Mouse (Mus musculus) liver, embryonic 12.5 days (tissue): Measurements from ENCODE around the gene Mipep. TPM values are rescaled to one million over a fixed set of nuclear protein-coding genes. Genes with fewer than 3 reads are reported as not detected.

Source experiments
- ATAC-seq: fragments of 200-750 bp; cut with Nextera tagmentation; 2 replicates; pipeline ENCODE4 v1.8.0; 2017; ENCODE audit warnings: moderate number of reproducible peaks, mild to moderate bottlenecking, moderate library complexity
- H3K27ac ChIP-seq: fragments of 300-500 bp; sonication (generic); 2 replicates; pipeline ENCODE4 v1.5.1; 2016; ENCODE audit warnings: mild to moderate bottlenecking
- H3K27me3 ChIP-seq: fragments of 300-500 bp; sonication (generic); replicated peaks from 2 replicates; pipeline ENCODE4 v1.6.1; 2016; ENCODE audit warnings: mild to moderate bottlenecking, moderate library complexity
- H3K36me3 ChIP-seq: fragments of 300-500 bp; sonication (generic); 2 replicates; pipeline ENCODE4 v1.6.1; 2016; ENCODE audit warnings: mild to moderate bottlenecking, moderate library complexity
- H3K4me1 ChIP-seq: fragments of 300-500 bp; sonication (generic); 2 replicates; pipeline ENCODE4 v1.6.1; 2016
- H3K4me2 ChIP-seq: fragments of 300-500 bp; sonication (generic); 2 replicates; pipeline ENCODE4 v1.6.1; 2016; ENCODE audit warnings: mild to moderate bottlenecking, moderate library complexity
- H3K4me3 ChIP-seq: fragments of 300-500 bp; sonication (generic); 2 replicates; pipeline ENCODE4 v1.5.1; 2016; ENCODE audit warnings: mild to moderate bottlenecking, moderate library complexity
- H3K9ac ChIP-seq: fragments of 300-500 bp; sonication (generic); 2 replicates; pipeline ENCODE4 v1.6.1; 2016; ENCODE audit warnings: mild to moderate bottlenecking, moderate library complexity
- H3K9me3 ChIP-seq: fragments of 300-500 bp; sonication (generic); replicated peaks from 2 replicates; pipeline ENCODE4 v1.6.1; 2016; ENCODE audit warnings: mild to moderate bottlenecking, moderate library complexity
- WGBS: fragments of 180-500 bp; shearing (Covaris S2); methylation state at CpG from one replicate; pipeline ENCODE4 v1.1.7; 2016; ENCODE audit not compliant: insufficient replicate concordance; 5-methylcytosine and 5-hydroxymethylcytosine counted together
- polyA plus RNA-seq: library from polyadenylated mRNA; unstranded; fragments of >200 nt; fragmentation: Nextera tagmentation; extraction: Ambion mirVana; gene quantifications from 2 replicates; pipeline ENCODE4 v1.2.1, GENCODE M21; 2016

The Mipep gene
- polyA plus RNA-seq, 1 experiment from 2014 or later: 19.9 TPM

DNA sequence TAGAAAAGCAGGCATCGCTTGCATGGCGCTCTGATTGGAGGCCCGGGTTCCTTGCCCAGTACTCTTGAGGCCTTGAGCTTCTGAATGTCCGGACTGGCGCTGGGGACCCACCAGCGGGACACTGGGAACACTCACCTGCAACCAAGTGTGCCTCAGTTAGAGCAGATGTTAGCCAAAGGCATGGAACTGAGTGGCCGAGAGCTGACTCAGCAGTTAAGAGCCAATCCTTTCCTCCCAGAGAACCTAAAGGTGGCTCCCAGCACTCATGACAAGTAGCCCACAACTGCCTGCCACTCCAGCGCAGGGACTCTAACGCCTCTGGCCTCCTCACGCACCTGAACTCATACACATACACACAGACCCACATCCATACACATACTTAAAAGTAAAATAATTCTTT lies 109.5 kb downstream of the Mipep start:
- Histone ChIP-seq H3K4me2 (no peak overlapping the region), H3K27ac (no peak overlapping the region), H3K9ac (no peak overlapping the region), H3K27me3 (no peaks in the 10 kb centered on the region), H3K4me1 (no peaks in the 10 kb centered on the region), H3K4me3 (no peak overlapping the region), H3K36me3 (no peaks in the 10 kb centered on the region), H3K9me3 (no peaks in the 10 kb centered on the region)
- no peak for ATAC-seq
- 85% methylated on average over 10 of the region's 10 CpGs for WGBS

GRCm38 (mm10) chr14:60895172-60896000 lies 111.0 kb downstream of the Mipep start:
- Histone ChIP-seq H3K4me2 (no peak overlapping the region), H3K4me1 (no peaks in the 10 kb centered on the region), H3K4me3 (no peak overlapping the region), H3K9me3 (no peaks in the 10 kb centered on the region), H3K9ac (no peak overlapping the region), H3K27me3 (no peaks in the 10 kb centered on the region), H3K36me3 (no peaks in the 10 kb centered on the region), H3K27ac (no peak overlapping the region)
- no peak for ATAC-seq
- WGBS: 74% methylated on average over 19 of the region's 19 CpGs

GRCm38 (mm10) chr14:60898086-60898667 lies 113.8 kb downstream of the Mipep start:
- no peak for ATAC-seq
- H3K9me3 ChIP-seq: no peaks in the 10 kb centered on the region
- no peaks in the 10 kb centered on the region for H3K27me3 ChIP-seq
- no peak overlapping the region for H3K9ac ChIP-seq
- no peak overlapping the region for H3K4me2 ChIP-seq
- no peaks in the 10 kb centered on the region for H3K4me1 ChIP-seq
- H3K4me3 ChIP-seq: no peak overlapping the region
- H3K36me3 ChIP-seq: no peaks in the 10 kb centered on the region
- H3K27ac ChIP-seq: no peak overlapping the region
- WGBS: 84% methylated on average over 5 of the region's 5 CpGs

- ATAC-seq: no peak
- no peaks in the 10 kb centered on the region for H3K27me3 ChIP-seq
- no peak overlapping the region for H3K9ac ChIP-seq
- H3K4me2 ChIP-seq: no peak overlapping the region
- 67% methylated on average over 4 of the region's 4 CpGs for WGBS
- H3K4me3 ChIP-seq: no peak overlapping the region
- H3K4me1 ChIP-seq: no peaks in the 10 kb centered on the region
- H3K36me3 ChIP-seq: 0 out of 2 replicates have a peak, but pooled peaks cover 6% of the 10 kb centered on the region
- H3K27ac ChIP-seq: no peak overlapping the region
- no peaks in the 10 kb centered on the region for H3K9me3 ChIP-seq
Measured at GRCm38 (mm10) chr14:60904501-60904900, 120.1 kb downstream of the Mipep start.

GRCm38 (mm10) chr14:60906421-60907374 lies 122.3 kb downstream of the Mipep start:
- WGBS: 76% methylated on average over 10 of the region's 10 CpGs
- no peak overlapping the region for H3K4me2 ChIP-seq

DNA sequence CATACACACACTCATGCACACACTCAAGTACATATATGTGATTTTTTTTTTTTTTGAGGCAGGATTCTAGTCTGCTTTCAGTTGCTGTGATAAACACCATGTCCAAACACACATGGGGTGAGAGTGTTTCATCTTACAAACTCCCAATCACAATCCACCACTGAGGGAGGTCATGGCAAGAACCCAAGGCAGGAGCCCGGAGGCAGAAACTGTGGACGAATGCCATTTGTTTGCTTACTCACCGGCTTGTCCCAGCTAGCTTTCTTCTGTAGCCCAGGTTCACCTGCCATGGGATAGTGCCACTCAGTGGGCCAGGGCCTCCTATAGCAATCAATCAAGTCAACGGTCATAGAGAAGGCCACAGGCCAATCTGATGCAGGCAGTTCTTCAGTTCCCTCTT lies 125.0 kb downstream of the Mipep start:
- 0 out of 2 replicates have a peak, but pooled peaks cover 2% of the 10 kb centered on the region for H3K36me3 ChIP-seq
- H3K4me2 ChIP-seq: no peak overlapping the region
- H3K27me3 ChIP-seq: no peaks in the 10 kb centered on the region
- no peaks in the 10 kb centered on the region for H3K9me3 ChIP-seq
- no peaks in the 10 kb centered on the region for H3K4me1 ChIP-seq
- no peak overlapping the region for H3K27ac ChIP-seq
- no peak overlapping the region for H3K4me3 ChIP-seq
- H3K9ac ChIP-seq: no peak overlapping the region
- 76% methylated on average over 4 of the region's 4 CpGs for WGBS
- no peak for ATAC-seq

More at GRCm38 (mm10) chr14:60906421-60907374, 122.3 kb downstream of the Mipep start:
- Histone ChIP-seq H3K27me3 (no peaks in the 10 kb centered on the region), H3K36me3 (0 out of 2 replicates have a peak, but pooled peaks cover 6% of the 10 kb centered on the region), H3K9ac (no peak overlapping the region), H3K9me3 (no peaks in the 10 kb centered on the region), H3K4me1 (no peaks in the 10 kb centered on the region), H3K4me3 (no peak overlapping the region), H3K27ac (no peak overlapping the region)
- ATAC-seq: no peak

DNA sequence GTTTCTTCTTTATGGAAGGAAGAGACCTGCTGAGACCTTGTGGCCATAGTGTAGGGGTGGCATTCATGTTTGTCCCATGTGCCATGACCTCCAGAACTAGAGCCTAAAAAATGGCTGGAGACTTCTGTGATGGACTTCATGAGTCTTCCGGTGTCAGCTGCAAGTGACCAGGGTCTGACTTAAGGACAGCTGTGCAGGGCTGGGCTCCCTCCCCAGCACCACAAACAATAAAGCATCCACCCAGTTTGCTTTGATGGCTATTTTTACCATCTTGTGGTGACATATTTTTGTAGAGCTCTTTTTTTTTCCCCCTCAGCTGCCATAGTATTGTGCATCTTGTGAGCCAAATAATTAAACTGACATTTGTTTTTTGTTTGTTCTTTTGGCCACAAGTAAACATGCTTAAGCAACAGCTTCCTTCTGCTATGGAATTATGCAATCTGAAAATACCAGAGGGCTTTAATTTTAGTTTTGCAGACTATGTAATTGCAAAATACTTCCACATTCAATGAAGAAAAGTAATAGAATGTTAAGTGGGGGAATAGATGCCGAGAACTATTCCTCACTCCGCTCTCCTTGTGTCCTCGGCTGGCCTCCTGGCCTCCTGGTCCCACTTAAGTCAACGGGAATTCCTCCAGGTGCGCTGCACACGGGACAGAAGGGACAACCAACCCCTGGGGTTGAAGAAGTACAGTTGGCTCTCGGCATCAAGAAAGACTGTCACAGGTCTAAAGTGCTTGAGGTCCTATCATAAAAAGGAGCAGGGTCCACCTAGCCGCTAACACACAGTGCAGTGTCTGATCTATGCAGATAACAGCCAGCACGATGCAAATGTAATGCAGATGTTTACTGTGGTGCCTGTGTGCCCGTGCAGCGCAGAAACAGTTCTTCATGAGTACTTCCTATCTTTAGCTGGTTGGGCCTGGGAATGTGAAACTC lies 126.4 kb downstream of the Mipep start:
- WGBS: 74% methylated on average over 12 of the region's 12 CpGs
- H3K9ac ChIP-seq: no peak overlapping the region
- no peak overlapping the region for H3K4me3 ChIP-seq
- ATAC-seq: no peak
- H3K4me1 ChIP-seq: no peaks in the 10 kb centered on the region
- H3K27ac ChIP-seq: no peak overlapping the region
- H3K9me3 ChIP-seq: no peaks in the 10 kb centered on the region
- no peak overlapping the region for H3K4me2 ChIP-seq
- H3K27me3 ChIP-seq: no peaks in the 10 kb centered on the region
- no peaks in the 10 kb centered on the region for H3K36me3 ChIP-seq

GRCm38 (mm10) chr14:60912981-60913468 lies 128.7 kb downstream of the Mipep start:
- no peak overlapping the region for H3K9ac ChIP-seq
- H3K4me3 ChIP-seq: no peak overlapping the region
- no peaks in the 10 kb centered on the region for H3K9me3 ChIP-seq
- 51% methylated on average over 8 of the region's 8 CpGs for WGBS
- H3K4me1 ChIP-seq: no peaks in the 10 kb centered on the region
- no peaks in the 10 kb centered on the region for H3K27me3 ChIP-seq
- H3K27ac ChIP-seq: no peak overlapping the region
- ATAC-seq: no peak
- H3K36me3 ChIP-seq: no peaks in the 10 kb centered on the region
- no peak overlapping the region for H3K4me2 ChIP-seq

- Histone ChIP-seq H3K36me3 (no peaks in the 10 kb centered on the region), H3K9me3 (no peaks in the 10 kb centered on the region), H3K27ac (no peak overlapping the region), H3K4me2 (no peak overlapping the region), H3K27me3 (no peaks in the 10 kb centered on the region), H3K9ac (no peak overlapping the region), H3K4me3 (no peak overlapping the region), H3K4me1 (no peaks in the 10 kb centered on the region)
- no peak for ATAC-seq
- WGBS: 44% methylated on average over 4 of the region's 4 CpGs
Measured at GRCm38 (mm10) chr14:60916661-60917060, 132.3 kb downstream of the Mipep start.

DNA sequence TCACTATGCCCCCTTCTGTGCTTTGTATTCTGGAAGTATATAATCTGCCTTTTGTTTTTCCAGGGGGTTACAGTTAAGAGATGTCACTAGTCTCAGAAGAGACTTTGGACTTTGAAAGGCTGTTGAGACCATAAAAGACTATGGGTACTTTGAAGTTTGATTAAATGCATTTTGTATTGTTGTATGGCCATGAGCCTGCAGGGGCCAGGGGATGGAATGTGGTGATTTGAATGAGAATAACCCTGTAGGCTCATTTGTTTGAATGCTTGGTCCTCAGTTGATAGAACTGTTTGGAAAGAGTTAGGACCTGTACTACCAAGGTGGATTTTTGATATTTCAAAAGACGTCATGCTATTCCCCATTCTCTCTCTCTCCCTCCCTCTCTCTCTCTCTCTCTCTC lies 141.6 kb downstream of the Mipep start:
- Histone ChIP-seq H3K4me2 (no peak overlapping the region), H3K4me1 (no peaks in the 10 kb centered on the region), H3K9me3 (no peaks in the 10 kb centered on the region), H3K36me3 (no peaks in the 10 kb centered on the region), H3K9ac (no peak overlapping the region), H3K27ac (no peak overlapping the region), H3K27me3 (no peaks in the 10 kb centered on the region), H3K4me3 (no peak overlapping the region)
- ATAC-seq: no peak
- WGBS: 63% methylated on average over 1 of the region's 1 CpGs

DNA sequence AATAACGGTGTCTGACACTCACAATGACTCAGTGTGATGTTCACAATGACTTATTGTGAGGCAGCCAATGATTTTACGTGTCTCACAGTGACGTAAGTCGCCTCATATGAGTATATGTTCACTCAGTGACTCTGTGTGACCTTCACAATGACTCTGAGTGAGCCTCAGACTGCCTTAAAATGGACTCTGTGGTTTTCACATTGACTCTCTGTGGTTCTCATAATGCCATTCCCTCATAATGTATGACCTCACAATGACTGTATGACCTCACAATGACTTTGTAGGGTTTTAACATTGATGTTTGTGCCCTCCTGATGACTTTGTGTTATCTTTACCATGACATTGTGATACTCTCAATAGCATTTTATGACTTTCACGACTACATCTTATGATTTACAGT lies 151.3 kb downstream of the Mipep start:
- H3K9ac ChIP-seq: no peak overlapping the region
- no peaks in the 10 kb centered on the region for H3K36me3 ChIP-seq
- ATAC-seq: no peak
- H3K27ac ChIP-seq: no peak overlapping the region
- H3K27me3 ChIP-seq: no peaks in the 10 kb centered on the region
- H3K4me2 ChIP-seq: no peak overlapping the region
- no peaks in the 10 kb centered on the region for H3K9me3 ChIP-seq
- WGBS: 56% methylated on average over 5 of the region's 5 CpGs
- H3K4me1 ChIP-seq: no peaks in the 10 kb centered on the region
- no peak overlapping the region for H3K4me3 ChIP-seq
